Mouse (Mus musculus) kidney, postnatal 14 days (tissue): Measurements from ENCODE around the gene Pcolce2.

ENCODE experiments used
- DNase-seq: peaks from one replicate; pipeline ENCODE4 v3.0.0; 2022; ENCODE audit warnings: mixed read lengths

The Pcolce2 gene

GRCm38 (mm10) chr9:95736238-95736637, 98.8 kb downstream of the Pcolce2 start:
- no peak for DNase-seq

- DNase-seq = peak; percentile 24
These were observed 107.6 kb downstream of the Pcolce2 start for GRCm38 (mm10) chr9:95744845-95745613.

- peak; percentile 20 for DNase-seq
These were observed 109.9 kb downstream of the Pcolce2 start for GRCm38 (mm10) chr9:95747298-95747697.
